Mouse (Mus musculus) thymus, adult 2 months (tissue): ENCODE results near the gene Trip10.

Source experiments
- CTCF ChIP-seq: fragments of 200-500 bp; IDR thresholded peaks from 2 replicates; pipeline ENCODE4 v1.5.1; 2012; ENCODE audit warnings: mild to moderate bottlenecking, control low read depth, low read length, moderate library complexity, borderline replicate concordance; ENCODE audit not compliant: control insufficient read depth, poor library complexity, insufficient read depth; ENCODE audit errors: extremely low read depth
- POLR2A ChIP-seq: fragments of 200-500 bp; IDR thresholded peaks from 2 replicates; pipeline ENCODE4 v1.6.1; 2012; ENCODE audit warnings: mild to moderate bottlenecking, low read length, control low read depth, moderate library complexity; ENCODE audit not compliant: control insufficient read depth, poor library complexity, insufficient read depth; ENCODE audit errors: extremely low read depth

GRCm38 (mm10) chr17:57218335-57218900, 30.8 kb upstream of the Trip10 start:
- no peak for TF ChIP-seq CTCF
- TF ChIP-seq POLR2A: no peak
